Mouse (Mus musculus): ENCODE measurements around the gene Kif2a.

- TF ChIP-seq EP300 (IDR thresholded peaks at IDR 0.05; ENCODE audit: insufficient read depth, low read depth, low read length): no peak
- no peak for TF ChIP-seq CTCF (IDR thresholded peaks at IDR 0.05)
Observed at GRCm38 (mm10) chr13:107013926-107014325, 8.0 kb downstream of the Kif2a start.
